Mouse (Mus musculus): ENCODE results near the gene Dennd1c.

The Dennd1c gene

DNA sequence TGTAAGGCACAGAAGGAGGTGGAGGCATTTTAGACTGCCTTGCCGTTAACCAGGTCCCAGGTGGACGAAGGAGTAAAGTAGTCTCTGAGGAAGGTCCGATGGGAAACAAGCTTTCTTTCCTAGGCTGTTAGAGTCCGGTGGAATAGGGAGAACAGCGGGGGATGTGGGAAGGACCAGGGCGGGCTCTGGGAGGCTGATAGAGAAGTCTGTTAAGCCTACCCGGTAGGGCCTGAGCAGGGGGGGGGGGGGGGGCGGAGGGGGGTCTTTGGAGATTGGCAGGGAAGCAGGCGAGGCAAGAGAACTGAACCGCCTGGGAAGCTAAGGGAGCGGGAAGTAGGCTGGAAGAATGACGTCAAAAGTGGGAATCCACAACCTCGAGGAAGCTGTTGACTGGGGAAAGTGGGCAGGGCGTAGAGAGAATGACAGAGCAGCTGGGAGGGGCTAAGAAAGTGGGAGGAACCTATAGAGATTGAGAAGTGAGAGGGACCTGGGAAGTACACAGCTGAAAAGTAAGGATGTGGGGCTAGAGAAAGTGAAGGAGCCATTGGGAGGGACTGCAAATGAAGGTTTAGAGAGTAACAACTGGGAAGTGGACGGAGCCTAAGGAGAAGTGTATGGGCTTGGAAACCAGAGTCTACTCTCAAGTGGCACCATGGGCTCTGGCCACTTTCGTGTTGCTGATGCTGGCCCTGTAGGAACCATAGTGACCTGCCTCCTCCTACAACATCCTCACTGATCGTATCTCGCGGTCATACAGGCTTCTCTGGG is 17.7 kb upstream of the Dennd1c start:
- peak; percentile 41 for DNase-seq (ENCODE audit: extremely low read depth, low read depth)

DNA sequence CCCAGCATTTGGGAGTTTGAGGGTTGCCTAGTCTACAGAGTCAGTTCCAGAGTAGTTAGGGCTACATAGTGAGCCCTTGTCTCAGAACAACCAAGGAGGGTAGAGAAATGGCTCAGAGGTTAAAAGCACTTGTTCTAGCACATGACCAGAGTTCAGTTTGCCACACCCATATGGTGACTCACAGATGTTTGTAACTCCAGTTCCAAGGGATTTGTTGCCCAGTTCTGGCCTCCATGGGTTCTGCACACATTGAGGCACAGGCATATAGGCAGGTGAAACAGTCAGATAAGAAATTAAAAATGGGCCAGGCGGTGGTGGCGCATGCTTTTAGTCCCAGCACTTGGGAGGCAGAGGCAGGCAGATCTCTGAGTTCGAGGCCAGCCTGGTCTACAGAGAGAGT is 15.9 kb upstream of the Dennd1c start:
- no peak for DNase-seq (ENCODE audit: extremely low read depth, low read depth)

DNA sequence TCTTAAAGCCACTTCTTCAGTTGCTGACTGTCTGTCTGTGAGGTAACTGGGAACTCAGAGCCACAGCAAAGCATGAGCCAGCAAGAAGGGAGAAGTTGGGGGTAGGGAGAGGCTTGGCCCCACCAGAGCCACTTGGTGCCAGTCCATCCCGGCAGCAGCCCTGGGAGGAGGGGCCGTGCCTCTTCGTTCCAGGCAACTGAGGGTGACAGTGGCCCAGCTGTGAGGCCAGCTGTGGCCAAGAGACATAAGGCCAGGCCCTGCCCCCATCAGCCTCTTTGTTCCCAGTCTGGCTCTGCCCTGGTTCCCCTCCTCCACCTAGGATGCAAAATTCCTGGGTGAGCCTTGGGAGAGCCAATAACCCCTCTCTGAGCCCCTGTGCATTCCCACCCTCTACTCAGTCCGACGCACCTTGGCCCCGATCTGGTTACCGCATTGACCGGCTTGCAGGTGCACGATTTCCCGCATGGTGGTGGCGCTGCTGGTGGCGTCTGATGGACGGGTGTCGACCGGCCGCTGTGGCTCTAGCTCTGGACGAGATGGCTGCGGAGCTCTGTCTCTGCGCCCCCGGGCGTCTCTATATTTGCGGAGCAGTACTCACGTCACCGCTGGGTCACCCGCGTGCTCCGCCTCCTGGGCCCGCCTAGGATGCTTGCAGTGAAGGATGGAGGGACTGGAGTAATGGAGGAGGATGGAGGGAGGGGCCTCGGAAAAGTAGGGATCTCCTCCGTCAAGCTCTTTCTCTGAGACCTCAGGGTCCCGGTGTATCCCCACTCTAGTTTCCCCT is 8.9 kb upstream of the Dennd1c start, which contains the start of gene Tubb4a:
Tubb4a (minus strand) TSS at position 734 of the 784 bp plus-strand sequence.
- no peak for DNase-seq (ENCODE audit: extremely low read depth, low read depth)

DNA sequence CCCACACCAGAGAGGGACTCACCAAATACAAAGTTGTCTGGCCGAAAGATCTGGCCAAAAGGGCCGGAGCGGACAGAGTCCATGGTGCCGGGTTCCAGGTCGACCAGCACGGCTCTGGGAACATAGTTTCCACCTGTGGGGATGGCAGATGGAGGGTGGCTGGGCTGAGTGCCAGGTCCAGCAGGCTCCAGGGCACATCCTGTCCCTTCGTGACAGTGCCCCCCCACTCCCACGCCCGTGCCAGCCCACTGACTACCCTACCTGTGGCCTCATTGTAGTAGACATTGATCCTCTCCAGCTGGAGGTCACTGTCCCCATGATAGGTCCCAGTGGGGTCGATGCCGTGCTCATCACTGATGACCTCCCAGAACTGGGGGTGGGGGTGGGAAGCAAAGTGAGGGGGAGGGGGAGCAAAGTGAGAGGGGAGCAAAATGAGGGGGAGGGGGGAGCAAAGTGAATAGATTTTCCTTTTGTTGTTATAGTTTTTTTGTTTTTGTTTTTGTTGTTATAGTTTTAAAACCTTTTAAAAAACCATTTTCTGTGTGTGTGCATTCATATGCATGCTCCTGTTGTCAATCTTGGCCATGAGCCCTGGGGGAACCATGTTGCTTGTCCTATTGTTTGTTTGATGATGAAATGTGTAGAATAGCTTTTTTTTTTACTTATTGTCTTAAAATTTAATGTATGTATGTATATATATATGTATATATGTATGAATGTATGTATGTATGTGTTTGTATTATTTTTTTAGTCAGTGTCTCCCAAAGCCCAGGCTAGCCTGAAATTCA is 7.8 kb upstream of the Dennd1c start:
- DNase-seq (ENCODE audit: extremely low read depth, low read depth): no peak

DNA sequence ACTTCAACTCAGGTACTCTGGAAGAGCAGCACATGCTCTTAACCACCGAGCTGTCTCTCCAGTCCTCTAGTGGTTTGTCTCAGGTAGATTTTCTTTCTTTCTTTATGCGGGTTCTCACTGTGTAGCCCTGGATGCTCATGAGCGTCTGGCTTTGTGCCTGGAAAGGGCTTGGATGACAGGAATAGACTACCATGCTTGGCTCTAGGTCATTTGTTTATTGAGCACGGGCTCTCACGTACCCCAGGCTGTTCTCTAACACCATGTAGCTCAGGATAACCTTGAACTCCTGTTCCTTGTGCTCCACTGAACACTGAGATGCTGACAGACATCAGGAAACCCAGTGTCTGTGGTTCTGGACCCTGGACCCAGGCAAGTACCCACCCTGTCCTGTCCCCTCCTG is 4.2 kb upstream of the Dennd1c start:
- no peak for DNase-seq (ENCODE audit: extremely low read depth, low read depth)

DNA sequence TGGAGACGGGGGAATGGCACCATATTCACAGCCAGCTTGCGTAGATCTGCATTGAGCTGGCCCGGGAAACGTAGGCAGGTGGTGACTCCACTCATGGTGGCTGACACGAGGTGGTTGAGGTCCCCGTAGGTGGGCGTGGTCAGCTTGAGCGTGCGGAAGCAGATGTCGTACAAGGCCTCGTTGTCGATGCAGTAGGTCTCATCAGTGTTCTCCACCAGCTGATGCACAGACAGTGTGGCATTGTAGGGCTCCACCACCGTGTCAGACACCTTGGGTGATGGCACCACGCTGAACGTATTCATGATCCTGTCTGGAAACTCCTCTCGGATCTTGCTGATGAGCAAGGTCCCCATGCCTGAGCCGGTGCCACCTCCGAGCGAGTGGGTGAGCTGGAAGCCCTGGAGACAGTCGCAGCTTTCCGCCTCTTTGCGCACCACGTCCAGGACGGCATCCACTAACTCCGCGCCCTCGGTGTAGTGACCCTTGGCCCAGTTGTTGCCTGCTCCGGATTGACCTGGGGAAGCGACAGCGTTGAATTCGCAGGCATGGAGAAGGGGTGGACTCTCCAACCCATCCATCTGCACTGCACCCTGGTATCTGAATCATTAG is 3.0 kb upstream of the Dennd1c start:
- no peak for DNase-seq (ENCODE audit: extremely low read depth, low read depth)

DNA sequence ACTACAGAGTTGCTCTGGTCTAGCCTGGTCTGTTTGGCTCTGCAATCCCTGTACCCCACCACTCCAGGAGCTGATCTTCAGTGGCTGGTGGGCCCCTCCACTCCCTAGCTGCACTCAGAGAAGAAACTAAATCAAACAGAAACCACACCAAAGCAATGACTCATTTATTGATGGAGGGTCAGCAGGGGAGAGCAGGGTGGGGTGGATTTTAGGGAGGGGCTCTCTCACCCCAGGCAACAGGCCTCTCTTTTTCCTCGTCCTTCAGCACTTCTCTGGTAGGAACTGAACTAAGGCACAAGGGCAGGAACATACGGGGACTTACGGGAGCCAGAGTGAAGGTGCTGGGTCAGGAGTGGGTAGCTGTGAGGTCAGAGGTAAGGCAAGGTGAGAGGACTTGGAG is 1.6 kb upstream of the Dennd1c start:
- DNase-seq (ENCODE audit: extremely low read depth, low read depth): no peak

DNA sequence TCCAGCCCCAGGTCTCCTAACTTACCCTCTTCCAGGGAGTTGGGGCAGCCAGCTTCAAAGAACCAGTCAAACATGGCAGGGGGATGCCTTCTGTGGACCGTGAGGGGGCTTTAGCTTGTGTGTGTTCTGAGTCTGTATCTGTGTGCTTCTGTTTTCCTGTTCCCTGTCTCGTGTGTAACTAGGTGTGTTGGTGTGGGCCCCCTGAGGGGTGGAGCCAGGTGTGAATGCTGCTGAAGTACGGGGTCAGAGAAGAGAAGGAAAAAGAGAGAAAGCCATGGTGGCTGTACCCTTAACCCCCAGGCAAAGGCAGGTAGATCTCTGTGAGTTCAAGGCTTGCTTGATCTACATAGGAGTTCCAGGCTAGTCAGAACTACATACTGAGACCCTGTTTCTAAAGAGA is 1.4 kb downstream of the Dennd1c start:
- DNase-seq (ENCODE audit: extremely low read depth, low read depth): no peak

DNA sequence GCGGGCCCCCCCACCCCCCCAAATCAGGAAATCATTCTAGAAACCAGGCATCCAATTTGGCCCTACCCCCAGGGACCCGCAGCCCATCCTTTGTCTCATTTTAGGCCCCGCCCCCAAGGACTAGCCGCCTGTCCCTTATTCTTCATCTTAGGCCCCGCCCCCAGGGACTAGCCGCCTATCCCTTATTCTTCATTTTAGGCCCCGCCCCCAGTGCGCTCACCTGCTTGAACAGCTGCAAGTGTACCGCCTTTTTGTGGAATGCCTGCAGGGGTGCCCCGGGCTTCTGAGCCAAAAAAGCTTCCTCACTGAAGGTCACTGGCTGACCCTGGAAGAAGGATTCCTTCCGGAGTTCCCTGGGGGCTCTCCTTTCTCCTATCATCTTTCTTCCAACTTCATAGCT is 7.6 kb downstream of the Dennd1c start:
- no peak for DNase-seq (ENCODE audit: extremely low read depth, low read depth)

DNA sequence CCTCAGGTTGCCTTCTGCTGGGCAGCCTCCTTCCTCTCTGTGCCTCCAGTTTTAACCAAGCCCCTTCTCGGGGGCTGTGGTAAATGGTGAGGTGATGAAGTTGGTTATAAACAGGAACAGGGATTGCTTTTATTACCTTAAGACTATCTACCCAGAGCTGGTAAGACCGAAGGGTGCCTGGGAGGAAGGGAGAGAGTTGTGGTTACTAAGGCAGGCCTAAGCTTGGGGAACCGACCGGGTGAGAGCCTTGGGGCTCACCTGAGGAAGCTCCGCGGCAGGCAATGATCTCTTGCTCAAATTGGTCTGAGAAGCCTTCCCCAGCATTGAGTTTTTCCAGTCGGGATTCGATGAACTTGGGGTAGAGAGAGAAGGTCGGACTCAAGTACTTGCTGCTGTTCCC is 8.0 kb downstream of the Dennd1c start:
- no peak for DNase-seq (ENCODE audit: extremely low read depth, low read depth)

DNA sequence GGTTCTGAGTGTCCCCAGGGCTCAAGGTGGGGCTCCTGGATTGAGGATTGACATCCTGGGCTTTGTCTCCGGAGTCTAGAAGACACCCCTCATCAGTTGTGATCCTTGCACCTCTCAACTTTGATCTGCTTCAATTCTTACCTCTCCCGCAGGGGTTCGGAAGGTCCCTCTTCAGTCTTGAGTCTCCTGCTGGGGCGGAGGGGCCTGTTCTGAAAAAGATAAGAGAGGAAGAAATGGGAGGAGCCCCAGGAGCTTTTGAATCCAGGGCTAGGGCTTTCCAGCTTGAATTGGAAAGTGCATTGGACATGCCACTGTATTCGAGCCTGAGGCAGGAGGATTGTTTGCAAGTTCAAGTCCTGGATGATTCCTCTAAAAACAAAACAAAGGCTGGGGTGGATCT is 11.4 kb downstream of the Dennd1c start:
- no peak for DNase-seq (ENCODE audit: extremely low read depth, low read depth)

DNA sequence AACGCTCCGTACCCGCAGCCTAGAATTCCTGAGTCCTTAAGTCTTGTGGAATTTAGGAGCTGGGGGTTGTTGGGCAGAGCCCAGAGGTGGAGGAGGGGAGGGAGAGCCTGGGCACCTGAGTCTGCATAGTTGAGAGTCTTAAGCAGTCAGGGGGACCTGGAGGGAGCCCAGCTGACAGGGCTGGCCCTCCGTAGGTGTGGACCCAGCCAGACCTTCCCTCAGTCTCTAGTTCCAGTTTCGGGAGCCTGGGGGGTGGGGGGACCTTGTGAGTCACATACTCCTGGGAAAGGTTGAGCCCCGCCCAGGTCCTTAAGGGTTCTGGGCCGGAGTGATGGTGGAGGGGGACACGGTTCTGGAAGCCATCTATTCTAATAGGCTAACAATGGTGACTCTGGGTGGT is 15.3 kb downstream of the Dennd1c start:
- DNase-seq (ENCODE audit: extremely low read depth, low read depth): no peak

DNA sequence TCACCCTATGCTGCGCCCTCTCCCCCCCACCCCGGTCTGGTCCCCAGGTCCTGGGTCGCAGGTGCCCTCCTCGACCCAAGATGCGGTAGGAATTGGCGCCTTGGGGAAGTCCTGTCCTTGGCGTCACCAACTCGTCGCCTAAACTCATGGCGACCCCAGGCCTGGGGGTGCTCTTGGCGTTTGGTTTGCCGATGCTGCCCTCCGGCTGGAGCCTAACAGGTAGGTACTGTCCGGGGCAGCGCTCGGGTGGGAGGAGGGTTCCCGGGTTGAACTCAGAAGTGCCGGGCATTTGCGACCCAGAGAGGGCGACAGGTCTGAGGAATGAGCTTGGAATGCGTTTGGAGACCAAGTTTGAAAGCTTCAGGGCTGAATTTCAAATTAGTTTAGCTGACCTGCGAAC is 15.8 kb downstream of the Dennd1c start:
- no peak for DNase-seq (ENCODE audit: extremely low read depth, low read depth)

DNA sequence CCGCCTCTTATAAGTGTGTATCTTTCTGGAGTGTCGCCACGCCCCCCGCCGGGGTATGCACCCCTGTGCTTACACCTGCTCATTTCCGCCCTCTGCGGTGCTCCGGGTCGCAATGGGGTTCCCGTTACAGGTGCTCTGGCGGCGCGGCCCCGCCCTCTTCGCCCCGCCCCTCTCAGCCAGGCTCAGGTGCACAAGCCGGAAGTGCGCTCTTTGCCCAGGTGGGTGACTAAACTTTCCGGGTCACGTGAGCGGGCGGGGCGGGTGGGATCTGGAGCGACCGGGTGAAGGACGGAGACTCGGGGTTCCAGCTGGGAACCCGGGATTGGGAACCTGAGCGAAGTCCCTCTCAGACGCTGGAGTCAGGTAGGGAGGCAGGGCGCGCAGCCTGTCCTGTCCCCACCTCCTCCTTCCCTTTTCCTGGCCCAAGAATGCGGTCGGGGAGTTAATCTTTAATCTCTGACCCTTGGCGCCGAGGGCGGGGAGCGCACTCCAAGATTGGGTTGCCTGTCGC is 16.2 kb downstream of the Dennd1c start:
- DNase-seq (ENCODE audit: extremely low read depth, low read depth): no peak

DNA sequence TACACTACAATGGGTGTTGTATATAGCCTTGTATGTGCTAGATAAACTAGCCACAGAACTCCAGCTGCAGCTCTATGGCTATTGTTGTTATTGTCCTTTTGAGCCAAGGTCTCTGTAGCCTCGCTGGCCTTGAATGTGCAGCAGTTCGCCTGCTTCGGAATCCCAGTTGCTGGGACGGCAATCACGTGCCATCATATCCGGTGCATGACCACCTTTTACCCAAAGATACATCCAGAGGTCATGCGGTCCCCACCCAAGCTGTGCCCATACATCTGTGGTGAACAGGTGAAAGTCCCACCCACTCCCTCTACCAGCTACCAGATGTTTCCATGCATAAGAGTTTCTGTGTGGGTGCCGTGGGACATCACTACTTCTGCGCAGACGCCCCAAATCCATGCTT is 17.2 kb downstream of the Dennd1c start:
- no peak for DNase-seq (ENCODE audit: extremely low read depth, low read depth)

DNA sequence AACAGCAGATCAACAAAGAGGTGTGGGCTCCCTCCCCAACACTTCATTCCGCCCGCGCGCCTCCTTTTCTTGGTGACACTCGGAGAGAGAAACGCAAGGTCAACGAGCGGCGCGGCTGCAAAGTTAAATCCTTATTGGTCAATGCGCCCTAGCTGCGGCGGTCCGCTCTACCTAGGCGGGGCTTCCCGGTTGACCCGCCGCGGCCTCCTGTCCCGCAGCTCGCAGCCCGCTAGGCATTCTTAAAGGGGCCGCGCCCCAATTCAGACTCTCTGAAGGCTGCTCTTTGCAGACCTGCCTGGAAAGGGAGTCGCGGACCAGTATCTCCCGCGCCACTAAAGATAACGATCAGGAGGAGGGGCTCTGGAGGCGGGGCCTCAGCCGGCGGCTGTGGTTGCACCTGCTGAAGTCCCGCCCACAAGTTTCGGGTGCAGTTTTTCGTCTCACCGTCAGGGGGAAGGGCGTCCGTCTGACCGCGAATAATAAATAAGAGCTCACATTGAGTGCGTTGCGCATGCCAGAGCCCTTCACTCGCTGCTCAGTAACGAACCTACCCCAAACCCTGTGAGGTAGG is 18.0 kb downstream of the Dennd1c start:
- DNase-seq (ENCODE audit: extremely low read depth, low read depth): peak; percentile 90

DNA sequence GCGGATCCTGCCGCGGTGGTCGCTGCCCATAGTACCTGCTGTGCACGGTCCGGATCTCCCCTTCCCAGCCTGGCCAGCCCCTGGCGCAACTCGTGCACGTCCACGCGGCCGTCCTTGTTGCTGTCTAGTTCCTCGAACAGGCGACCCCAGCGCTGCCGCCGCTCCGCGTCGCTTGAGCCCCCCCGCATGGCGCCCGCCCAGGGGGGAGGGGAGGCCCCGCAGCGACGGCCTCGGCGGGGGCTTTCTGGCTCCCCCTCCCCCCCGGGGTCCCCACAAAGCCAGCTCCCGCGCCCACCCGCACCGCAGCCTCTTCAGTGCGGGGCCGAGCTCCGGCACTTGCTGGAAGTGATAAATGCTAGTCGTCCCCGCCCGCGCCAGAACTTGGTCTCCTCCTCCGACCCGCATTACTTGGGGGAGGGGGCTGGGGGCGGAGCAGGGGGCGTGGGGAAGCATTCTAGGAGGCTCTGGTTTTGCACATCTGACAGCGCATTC is 18.8 kb downstream of the Dennd1c start, which contains the start of gene Slc25a23:
Slc25a23 (minus strand) TSS at position 378 of the 492 bp plus-strand sequence.
- DNase-seq (ENCODE audit: extremely low read depth, low read depth): no peak

DNA sequence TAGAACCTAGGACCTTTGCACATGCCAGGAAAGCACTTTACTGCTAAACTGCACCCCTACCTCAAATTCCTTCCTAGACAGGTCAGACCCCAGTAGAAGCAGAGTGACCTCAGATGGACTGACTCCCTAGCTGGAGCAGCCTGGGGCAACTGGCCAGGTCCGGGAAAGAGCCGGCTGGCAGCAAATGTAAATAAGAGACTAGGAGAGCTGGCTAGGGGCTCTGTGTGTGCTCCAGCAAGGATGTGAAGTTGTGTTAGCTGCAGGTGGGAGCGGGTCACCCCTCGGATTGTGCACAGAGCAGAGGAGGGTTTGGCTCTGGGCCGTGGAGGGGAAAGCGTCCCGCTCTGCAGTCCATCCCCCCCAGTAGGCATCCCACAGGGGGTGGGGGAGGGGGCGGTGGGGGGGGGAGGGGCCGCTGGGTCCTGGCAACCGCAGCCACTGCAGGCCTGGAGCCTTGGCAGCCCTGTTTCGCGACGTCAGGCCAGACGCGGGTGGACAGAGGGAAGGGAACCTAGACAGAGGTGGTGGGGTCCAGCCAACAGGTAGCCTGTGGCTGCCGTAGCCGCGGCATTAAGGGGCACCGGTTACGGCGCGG is 19.3 kb downstream of the Dennd1c start, which contains the start of gene Crb3:
Crb3 (plus strand) TSS at position 215 of the 595 bp plus-strand sequence.
- DNase-seq (ENCODE audit: extremely low read depth, low read depth): no peak

DNA sequence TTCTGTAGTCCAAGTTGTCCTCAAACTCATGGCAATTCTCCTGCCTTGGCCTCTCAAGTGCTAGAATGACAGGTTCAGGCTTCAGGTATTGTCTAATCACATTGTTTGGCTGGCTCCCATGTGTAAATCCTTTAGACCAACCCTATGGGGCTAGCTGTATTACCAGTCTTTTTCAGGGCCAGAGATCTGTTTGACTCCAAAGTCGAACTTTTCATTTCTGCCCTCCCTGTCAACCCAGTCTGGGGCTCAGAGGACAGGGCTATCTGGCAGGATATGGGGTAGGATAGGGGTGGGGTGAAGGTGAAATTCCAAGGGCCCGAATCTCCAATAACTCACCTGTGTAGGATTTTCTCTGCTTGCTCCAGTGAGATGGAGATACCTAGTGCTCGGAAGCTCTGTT is 22.1 kb downstream of the Dennd1c start:
- no peak for DNase-seq (ENCODE audit: extremely low read depth, low read depth)

DNA sequence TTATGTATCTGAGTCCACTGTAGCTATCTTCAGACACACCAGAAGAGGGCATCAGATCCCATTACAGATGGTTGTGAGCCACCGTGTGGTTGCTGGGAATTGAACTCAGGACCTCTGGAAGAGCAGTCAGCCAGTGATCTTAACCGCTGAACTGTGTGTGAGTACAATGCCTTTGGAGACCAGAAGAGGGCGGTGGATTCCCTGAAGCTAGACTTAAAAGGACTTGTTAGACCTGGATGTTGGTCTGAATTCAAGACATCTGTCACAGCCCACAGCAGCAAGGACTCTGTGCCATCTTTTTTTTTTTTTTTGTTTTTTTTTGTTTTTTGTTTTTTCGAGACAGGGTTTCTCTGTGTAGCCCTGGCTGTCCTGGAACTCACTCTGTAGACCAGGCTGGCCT is 26.6 kb downstream of the Dennd1c start:
- peak; percentile 47 for DNase-seq (ENCODE audit: extremely low read depth, low read depth)
